Mouse (Mus musculus) T-helper 1 cell (primary cell): ENCODE data around the gene Cradd.

ENCODE experiments used
- in situ Hi-C: fragments of 300-600 bp; cut with MboI, MseI; formaldehyde crosslinking; loops from one replicate; pipeline ENCODE4 v1.15.1; 2025; ENCODE audit warnings: high pct_unique_total_duplicates

Cradd gene

GRCm38 (mm10) chr10:95306824-95307552, 16.9 kb downstream of the Cradd start:
- in situ Hi-C loops, result no loop called here

- in situ Hi-C loops, result no loop called here
Observed at GRCm38 (mm10) chr10:95304240-95304639, 19.7 kb downstream of the Cradd start.

GRCm38 (mm10) chr10:95302211-95303163, 21.4 kb downstream of the Cradd start:
- in situ Hi-C loops, result no loop called here

GRCm38 (mm10) chr10:95300178-95300793, 23.6 kb downstream of the Cradd start:
- in situ Hi-C loops, result no loop called here

GRCm38 (mm10) chr10:95299808-95300133, 24.2 kb downstream of the Cradd start:
- in situ Hi-C loops, result no loop called here

GRCm38 (mm10) chr10:95299010-95299807, 24.7 kb downstream of the Cradd start:
- in situ Hi-C loops, result no loop called here

- in situ Hi-C loops, result no loop called here
Observed at GRCm38 (mm10) chr10:95298504-95298903, 25.4 kb downstream of the Cradd start.

GRCm38 (mm10) chr10:95297690-95298104, 26.2 kb downstream of the Cradd start:
- in situ Hi-C loops, result no loop called here

- in situ Hi-C loops, result no loop called here
Observed at GRCm38 (mm10) chr10:95297024-95297423, 26.9 kb downstream of the Cradd start.

GRCm38 (mm10) chr10:95293261-95293660, 30.7 kb downstream of the Cradd start:
- in situ Hi-C loops, result no loop called here

- in situ Hi-C loops, result no loop called here
Observed at GRCm38 (mm10) chr10:95292269-95292668, 31.7 kb downstream of the Cradd start.

GRCm38 (mm10) chr10:95291133-95291876, 32.6 kb downstream of the Cradd start:
- in situ Hi-C loops, result no loop called here

- in situ Hi-C loops, result no loop called here
Observed at GRCm38 (mm10) chr10:95289819-95290218, 34.1 kb downstream of the Cradd start.

GRCm38 (mm10) chr10:95288206-95288605, 35.7 kb downstream of the Cradd start:
- in situ Hi-C loops, result no loop called here

- in situ Hi-C loops, result no loop called here
Observed at GRCm38 (mm10) chr10:95287351-95287750, 36.6 kb downstream of the Cradd start.

- in situ Hi-C loops, result no loop called here
Observed at GRCm38 (mm10) chr10:95283434-95283833, 40.5 kb downstream of the Cradd start.

- in situ Hi-C loops, result no loop called here
Observed at GRCm38 (mm10) chr10:95281996-95282395, 41.9 kb downstream of the Cradd start.

- in situ Hi-C loops, result no loop called here
Observed at GRCm38 (mm10) chr10:95281466-95281990, 42.4 kb downstream of the Cradd start.

GRCm38 (mm10) chr10:95280327-95280726, 43.6 kb downstream of the Cradd start:
- in situ Hi-C loops, result no loop called here

GRCm38 (mm10) chr10:95279459-95279858, 44.5 kb downstream of the Cradd start:
- in situ Hi-C loops, result no loop called here

GRCm38 (mm10) chr10:95278085-95278484, 45.8 kb downstream of the Cradd start:
- in situ Hi-C loops, result no loop called here
